Mouse (Mus musculus) cerebellum, postnatal 4 days (tissue): ENCODE measurements around the gene Rfc4.

ENCODE experiments used
- DNase-seq, 2 experiments: peaks; one replicate each; pipeline ENCODE4 v3.0.0; 2022; ENCODE audit warnings: low spot score in 2 of 2, mixed read lengths in 1 of 2

Rfc4 gene

GRCm38 (mm10) chr16:23135421-23136149, 8.0 kb upstream of the Rfc4 start:
- no peak for DNase-seq

- no peak for DNase-seq
Observed at GRCm38 (mm10) chr16:23132336-23132735, 4.8 kb upstream of the Rfc4 start.

GRCm38 (mm10) chr16:23130303-23130702, 2.8 kb upstream of the Rfc4 start:
- DNase-seq, result no peak

GRCm38 (mm10) chr16:23127311-23127672, 245 bp downstream of the Rfc4 start:
- DNase-seq, result no peak

GRCm38 (mm10) chr16:23124398-23124797, 3.1 kb downstream of the Rfc4 start:
- no peak for DNase-seq

- no peak for DNase-seq
Observed at GRCm38 (mm10) chr16:23123104-23123503, 4.4 kb downstream of the Rfc4 start.

GRCm38 (mm10) chr16:23122446-23122845, 5.1 kb downstream of the Rfc4 start:
- DNase-seq, result no peak

GRCm38 (mm10) chr16:23117173-23117572, 10.4 kb downstream of the Rfc4 start:
- DNase-seq, result no peak

GRCm38 (mm10) chr16:23115486-23115885, 12.1 kb downstream of the Rfc4 start:
- no peak for DNase-seq

GRCm38 (mm10) chr16:23114339-23115171, 13.0 kb downstream of the Rfc4 start:
- DNase-seq, result no peak

- DNase-seq, result no peak
Observed at GRCm38 (mm10) chr16:23113903-23114302, 13.6 kb downstream of the Rfc4 start.

GRCm38 (mm10) chr16:23112861-23113435, 14.6 kb downstream of the Rfc4 start:
- DNase-seq, result no peak

GRCm38 (mm10) chr16:23112348-23112747, 15.2 kb downstream of the Rfc4 start:
- no peak for DNase-seq

- no peak for DNase-seq
Observed at GRCm38 (mm10) chr16:23109350-23110280, 17.9 kb downstream of the Rfc4 start.

GRCm38 (mm10) chr16:23108943-23109342, 18.6 kb downstream of the Rfc4 start:
- DNase-seq, result no peak

- peak; percentile 71 to 84 for DNase-seq
Observed at GRCm38 (mm10) chr16:23107946-23108759, 19.4 kb downstream of the Rfc4 start.

- peak; percentile 85 to 92 for DNase-seq
Observed at GRCm38 (mm10) chr16:23107231-23107942, 20.1 kb downstream of the Rfc4 start, which contains the start of gene Eif4a2. Eif4a2 (plus strand) TSS chr16:23107444.

GRCm38 (mm10) chr16:23106121-23106520, 21.4 kb downstream of the Rfc4 start:
- DNase-seq, result no peak

GRCm38 (mm10) chr16:23103841-23104240, 23.7 kb downstream of the Rfc4 start:
- DNase-seq, result no peak
